Mouse (Mus musculus): ENCODE results near the gene Tlcd1. TPM values are rescaled to one million over a fixed set of nuclear protein-coding genes. Genes with fewer than 3 reads are reported as not detected.

Gene Tlcd1
- polyA plus RNA-seq, 1 experiment from 2014 or later, result 16.1 TPM

- H3K4me1 ChIP-seq (ENCODE audit: control insufficient read depth, insufficient read depth, low read length), result peaks cover 16% of the 10 kb centered on the region
- no peak for ATAC-seq (replicated peaks; ENCODE audit: insufficient number of reproducible peaks, low FRiP score, low TSS enrichment)
- H3K36me3 ChIP-seq (ENCODE audit: control insufficient read depth, insufficient read depth, low read length), result no peaks in the 10 kb centered on the region
- peak overlapping the region; percentile 6; the same call in 1 of the 2 replicates for H3K4me3 ChIP-seq (ENCODE audit: low read depth, low read length)
- H3K9me3 ChIP-seq (replicated peaks; ENCODE audit: control insufficient read depth, low read length), result no peaks in the 10 kb centered on the region
- WGBS (ENCODE audit: insufficient replicate concordance), result 47% methylated on average over 19 of the region's 19 CpGs
- H3K27me3 ChIP-seq (ENCODE audit: control insufficient read depth, insufficient read depth, low read length), result no peaks in the 10 kb centered on the region
- H3K27ac ChIP-seq (ENCODE audit: low read depth, low read length), result no peak overlapping the region
- H3K4me2 ChIP-seq, result peak overlapping the region; percentile 44
- H3K9ac ChIP-seq (ENCODE audit: low read depth, low read length), result peak overlapping the region; percentile 39; the same call in 1 of the 2 replicates
Observed at GRCm38 (mm10) chr11:78168541-78169468, 7.7 kb upstream of the Tlcd1 start.

- 89% methylated on average over 15 of the region's 15 CpGs for WGBS (ENCODE audit: insufficient replicate concordance)
- no peak overlapping the region for H3K9ac ChIP-seq (ENCODE audit: low read depth, low read length)
- H3K27ac ChIP-seq (ENCODE audit: low read depth, low read length), result no peak overlapping the region
- H3K4me2 ChIP-seq, result no peak overlapping the region
- H3K27me3 ChIP-seq (ENCODE audit: control insufficient read depth, insufficient read depth, low read length), result no peaks in the 10 kb centered on the region
- H3K36me3 ChIP-seq (ENCODE audit: control insufficient read depth, insufficient read depth, low read length), result no peaks in the 10 kb centered on the region
- no peaks in the 10 kb centered on the region for H3K9me3 ChIP-seq (replicated peaks; ENCODE audit: control insufficient read depth, low read length)
- H3K4me3 ChIP-seq (ENCODE audit: low read depth, low read length), result no peak overlapping the region
- ATAC-seq (replicated peaks; ENCODE audit: insufficient number of reproducible peaks, low FRiP score, low TSS enrichment), result no peak
- H3K4me1 ChIP-seq (ENCODE audit: control insufficient read depth, insufficient read depth, low read length), result 0 out of 2 replicates have a peak, but pooled peaks cover 11% of the 10 kb centered on the region
Observed at GRCm38 (mm10) chr11:78170306-78170705, 6.2 kb upstream of the Tlcd1 start.

GRCm38 (mm10) chr11:78171328-78171727 is 5.2 kb upstream of the Tlcd1 start:
- Histone ChIP-seq H3K4me2 (no peak overlapping the region), H3K4me1 (ENCODE audit: control insufficient read depth, insufficient read depth, low read length) (0 out of 2 replicates have a peak, but pooled peaks cover 4% of the 10 kb centered on the region), H3K27me3 (ENCODE audit: control insufficient read depth, insufficient read depth, low read length) (no peaks in the 10 kb centered on the region), H3K36me3 (ENCODE audit: control insufficient read depth, insufficient read depth, low read length) (no peaks in the 10 kb centered on the region), H3K27ac (ENCODE audit: low read depth, low read length) (no peak overlapping the region), H3K9me3 (replicated peaks; ENCODE audit: control insufficient read depth, low read length) (no peaks in the 10 kb centered on the region), H3K4me3 (ENCODE audit: low read depth, low read length) (no peak overlapping the region), H3K9ac (ENCODE audit: low read depth, low read length) (no peak overlapping the region)
- WGBS (ENCODE audit: insufficient replicate concordance), result 77% methylated on average over 4 of the region's 4 CpGs
- ATAC-seq (replicated peaks; ENCODE audit: insufficient number of reproducible peaks, low FRiP score, low TSS enrichment), result no peak

GRCm38 (mm10) chr11:78172034-78172747 is 4.3 kb upstream of the Tlcd1 start:
- ATAC-seq (replicated peaks; ENCODE audit: insufficient number of reproducible peaks, low FRiP score, low TSS enrichment), result no peak
- H3K27me3 ChIP-seq (ENCODE audit: control insufficient read depth, insufficient read depth, low read length), result no peaks in the 10 kb centered on the region
- no peaks in the 10 kb centered on the region for H3K36me3 ChIP-seq (ENCODE audit: control insufficient read depth, insufficient read depth, low read length)
- WGBS (ENCODE audit: insufficient replicate concordance), result 73% methylated on average over 16 of the region's 16 CpGs
- H3K4me2 ChIP-seq, result no peak overlapping the region
- H3K27ac ChIP-seq (ENCODE audit: low read depth, low read length), result no peak overlapping the region
- no peaks in the 10 kb centered on the region; the same call in 1 of the 2 replicates for H3K4me1 ChIP-seq (ENCODE audit: control insufficient read depth, insufficient read depth, low read length)
- no peak overlapping the region for H3K9ac ChIP-seq (ENCODE audit: low read depth, low read length)
- H3K9me3 ChIP-seq (replicated peaks; ENCODE audit: control insufficient read depth, low read length), result no peaks in the 10 kb centered on the region
- H3K4me3 ChIP-seq (ENCODE audit: low read depth, low read length), result no peak overlapping the region

GRCm38 (mm10) chr11:78172748-78173383 is 3.6 kb upstream of the Tlcd1 start:
- Histone ChIP-seq H3K36me3 (ENCODE audit: control insufficient read depth, insufficient read depth, low read length) (no peaks in the 10 kb centered on the region), H3K4me2 (no peak overlapping the region), H3K27ac (ENCODE audit: low read depth, low read length) (no peak overlapping the region), H3K9ac (ENCODE audit: low read depth, low read length) (no peak overlapping the region), H3K4me3 (ENCODE audit: low read depth, low read length) (no peak overlapping the region), H3K4me1 (ENCODE audit: control insufficient read depth, insufficient read depth, low read length) (peaks cover 4% of the 10 kb centered on the region), H3K9me3 (replicated peaks; ENCODE audit: control insufficient read depth, low read length) (no peaks in the 10 kb centered on the region), H3K27me3 (ENCODE audit: control insufficient read depth, insufficient read depth, low read length) (no peaks in the 10 kb centered on the region)
- ATAC-seq (replicated peaks; ENCODE audit: insufficient number of reproducible peaks, low FRiP score, low TSS enrichment), result no peak
- WGBS (ENCODE audit: insufficient replicate concordance), result 82% methylated on average over 19 of the region's 19 CpGs

- Histone ChIP-seq H3K36me3 (ENCODE audit: control insufficient read depth, insufficient read depth, low read length) (peaks cover 1% of the 10 kb centered on the region; the same call in 1 of the 2 replicates), H3K9ac (ENCODE audit: low read depth, low read length) (no peak overlapping the region; the same call in 1 of the 2 replicates), H3K27me3 (ENCODE audit: control insufficient read depth, insufficient read depth, low read length) (no peaks in the 10 kb centered on the region), H3K4me1 (ENCODE audit: control insufficient read depth, insufficient read depth, low read length) (peaks cover 11% of the 10 kb centered on the region), H3K4me3 (ENCODE audit: low read depth, low read length) (no peak overlapping the region), H3K4me2 (no peak overlapping the region), H3K27ac (ENCODE audit: low read depth, low read length) (no peak overlapping the region), H3K9me3 (replicated peaks; ENCODE audit: control insufficient read depth, low read length) (no peaks in the 10 kb centered on the region)
- 93% methylated on average over 3 of the region's 3 CpGs for WGBS (ENCODE audit: insufficient replicate concordance)
- no peak for ATAC-seq (replicated peaks; ENCODE audit: insufficient number of reproducible peaks, low FRiP score, low TSS enrichment)
Observed at GRCm38 (mm10) chr11:78174506-78174905, 2.0 kb upstream of the Tlcd1 start.

GRCm38 (mm10) chr11:78175771-78176401 is 625 bp upstream of the Tlcd1 start:
- Histone ChIP-seq H3K4me2 (peak overlapping the region; percentile 91), H3K9ac (ENCODE audit: low read depth, low read length) (peak overlapping the region; percentile 80), H3K4me1 (ENCODE audit: control insufficient read depth, insufficient read depth, low read length) (peaks cover 23% of the 10 kb centered on the region), H3K9me3 (replicated peaks; ENCODE audit: control insufficient read depth, low read length) (no peaks in the 10 kb centered on the region), H3K27me3 (ENCODE audit: control insufficient read depth, insufficient read depth, low read length) (no peaks in the 10 kb centered on the region), H3K36me3 (ENCODE audit: control insufficient read depth, insufficient read depth, low read length) (peaks cover 15% of the 10 kb centered on the region), H3K4me3 (ENCODE audit: low read depth, low read length) (peak overlapping the region; percentile 69), H3K27ac (ENCODE audit: low read depth, low read length) (peak overlapping the region; percentile 97; the same call in 1 of the 2 replicates)
- 2% methylated on average over 9 of the region's 10 CpGs for WGBS (ENCODE audit: insufficient replicate concordance)
- ATAC-seq (replicated peaks; ENCODE audit: insufficient number of reproducible peaks, low FRiP score, low TSS enrichment), result no peak

GRCm38 (mm10) chr11:78176905-78177331 is 407 bp downstream of the Tlcd1 start:
- H3K4me2 ChIP-seq, result peak overlapping the region; percentile 91
- H3K4me3 ChIP-seq (ENCODE audit: low read depth, low read length), result peak overlapping the region; percentile 69
- peak overlapping the region; percentile 97 for H3K27ac ChIP-seq (ENCODE audit: low read depth, low read length)
- no peaks in the 10 kb centered on the region for H3K9me3 ChIP-seq (replicated peaks; ENCODE audit: control insufficient read depth, low read length)
- H3K36me3 ChIP-seq (ENCODE audit: control insufficient read depth, insufficient read depth, low read length), result peaks cover 21% of the 10 kb centered on the region
- H3K27me3 ChIP-seq (ENCODE audit: control insufficient read depth, insufficient read depth, low read length), result no peaks in the 10 kb centered on the region
- WGBS (ENCODE audit: insufficient replicate concordance), result under 1% methylated on average over 23 of the region's 23 CpGs
- H3K9ac ChIP-seq (ENCODE audit: low read depth, low read length), result peak overlapping the region; percentile 80
- peaks cover 27% of the 10 kb centered on the region for H3K4me1 ChIP-seq (ENCODE audit: control insufficient read depth, insufficient read depth, low read length)
- ATAC-seq (replicated peaks; ENCODE audit: insufficient number of reproducible peaks, low FRiP score, low TSS enrichment), result no peak

Data from heart, embryonic 11.5 days (tissue).